ENCODE assay signal across 8 mouse cellular contexts in genomic region chr19:60811098-60812035, GRCm38 (mm10). TPM values are rescaled to one million over a fixed set of nuclear protein-coding genes. Genes with fewer than 3 reads are reported as not detected.
A peak's percentile ranks its signal among the peaks of the same experiment; 100 is the strongest.
DNase-seq lines count a peak whose midpoint lies in the region; ATAC-seq lines count a peak whose summit lies in the region.

Gene Fam45a (plus strand): TSS chr19:60811585.

- peak; percentile 97 for DNase-seq in adipocyte (ENCODE audit: low spot score)
- peak; percentile 96 for DNase-seq in embryo, embryonic 10 days (ENCODE audit: low spot score)
- DNase-seq in gastrocnemius, postnatal 10 days = peak; percentile 87
- DNase-seq in induced T-regulatory cell, adult 2 months (ENCODE audit: low read depth) = peak; percentile 95
- DNase-seq in left cerebral cortex, adult 9 months (ENCODE audit: low spot score in 2 of 2) = peak; percentile 76 to 91
- DNase-seq in right cerebral cortex, postnatal 14 days = peak; percentile 90
- DNase-seq in urinary bladder, postnatal 36 days (ENCODE audit: low spot score in 2 of 2) = peak; percentile 87 to 92

- ATAC-seq in megakaryocyte progenitor cell, adult 5-6 weeks (replicated peaks; ENCODE audit: poor library complexity) = peak; percentile 99

RNA-seq across cellular contexts. Expression of gene Fam45a, which starts in this region (rescaled TPM):
- 10 to 100 TPM; 15.2 to 20.1 TPM for total RNA-seq in gastrocnemius, postnatal 10 days (2021)
- total RNA-seq in megakaryocyte progenitor cell, adult 5-6 weeks (2015) = 28.8 and 33.5 TPM in 2 replicates
- total RNA-seq in megakaryocyte progenitor cell, adult 5-6 weeks (2017) = 18.3 and 25.1 TPM in 2 replicates

Comparison
In these comparisons a context has a peak if more than half of its experiments do, and no peak if none do; other contexts are left out.
1. Peak in every context shown above with its lines: DNase-seq and ATAC-seq.